Mouse (Mus musculus): ENCODE results near the gene Rtel1.

DNA sequence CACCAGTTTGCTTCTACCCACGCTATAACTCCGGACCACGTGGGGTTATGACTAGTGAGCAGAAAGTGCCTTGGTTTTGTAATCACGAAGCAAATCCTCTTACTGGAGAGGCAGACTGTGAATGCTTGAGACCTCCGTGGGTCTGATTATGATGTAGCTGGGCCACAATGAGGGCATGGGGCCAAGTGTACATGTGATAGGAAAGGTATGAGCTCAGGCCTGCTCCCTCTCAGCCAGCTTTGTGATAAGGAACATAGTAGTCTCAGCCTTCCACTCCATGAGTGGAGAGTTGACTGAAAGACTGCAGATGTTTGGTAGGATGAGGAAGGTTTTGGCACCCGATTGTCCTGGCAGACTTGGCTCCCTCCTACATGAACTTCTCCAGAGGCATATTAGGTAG, 23.2 kb downstream of the Rtel1 start:
- TF ChIP-seq POLR2A (IDR thresholded peaks at IDR 0.05; ENCODE audit: borderline replicate concordance, extremely low read depth, insufficient read depth, insufficient read length, poor library complexity, severe bottlenecking) (no peak), CTCF (IDR thresholded peaks at IDR 0.05; ENCODE audit: borderline replicate concordance, extremely low read depth, insufficient read depth, insufficient read length) (no peak)
